Mouse (Mus musculus): ENCODE data around the gene Abca17.

Abca17 gene

DNA sequence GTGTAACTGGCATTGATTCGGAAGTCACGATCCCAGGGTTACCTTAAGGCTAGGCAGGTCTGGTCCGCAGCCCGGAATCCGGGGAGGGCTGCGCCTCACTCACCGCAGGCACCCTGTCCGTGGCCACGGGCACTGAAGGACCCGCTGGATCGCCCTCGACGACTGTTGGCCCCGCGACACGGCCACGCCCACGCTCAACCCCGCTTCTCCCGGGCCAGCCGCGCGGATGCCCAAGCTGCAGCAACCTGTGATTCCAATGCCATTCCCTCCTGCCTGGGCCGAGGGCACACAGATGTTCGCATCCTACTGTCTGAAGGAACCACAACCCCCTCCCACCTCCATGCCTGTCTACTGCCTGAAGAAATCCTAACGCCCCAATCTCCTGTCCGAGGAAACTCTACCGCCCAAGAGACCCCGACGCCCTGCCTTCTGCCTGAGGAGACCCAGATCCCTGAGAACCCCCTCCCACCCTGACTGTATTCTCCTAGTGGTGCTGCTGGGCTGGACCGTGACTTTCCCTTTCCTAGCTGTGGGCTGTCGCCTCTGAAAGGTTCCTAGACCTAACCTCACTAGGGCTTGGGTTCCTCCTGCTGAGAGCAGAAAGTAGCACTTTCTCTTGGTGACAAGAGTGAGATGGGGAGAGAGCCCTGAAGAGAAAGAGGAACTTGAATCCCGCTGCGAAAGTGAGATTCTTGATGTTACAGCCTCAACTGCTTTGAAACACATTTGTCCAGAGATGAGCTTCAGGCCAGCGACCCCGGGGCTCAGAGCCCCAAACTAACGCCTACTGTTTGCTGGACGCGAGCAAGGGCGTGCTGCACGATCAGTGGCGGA, at the start of gene Abca17:
Gene Abca17 (minus strand): TSS at position 143 of the 834 bp plus-strand sequence.
- no peak for DNase-seq

DNA sequence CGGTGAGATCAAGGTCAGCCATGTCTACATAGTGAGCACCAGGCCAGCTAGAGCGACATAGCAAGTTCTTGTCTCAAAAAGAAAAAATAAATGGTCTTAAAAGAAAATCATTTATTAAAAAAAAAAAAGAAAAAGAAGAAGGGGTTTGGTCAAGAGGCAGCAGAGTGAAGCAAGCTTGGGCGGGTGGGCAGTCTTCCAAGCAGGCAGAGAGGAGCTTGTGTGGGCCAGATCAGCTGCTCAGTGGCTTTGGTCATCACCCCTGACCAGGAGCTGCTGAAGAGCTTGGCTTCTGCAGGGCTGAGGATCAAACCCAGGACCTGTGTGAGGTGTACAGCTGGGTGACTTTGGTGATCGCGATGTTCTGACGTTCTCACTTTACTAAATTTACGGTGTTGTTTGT, 43.6 kb upstream of the Abca17 start:
- DNase-seq = no peak

DNA sequence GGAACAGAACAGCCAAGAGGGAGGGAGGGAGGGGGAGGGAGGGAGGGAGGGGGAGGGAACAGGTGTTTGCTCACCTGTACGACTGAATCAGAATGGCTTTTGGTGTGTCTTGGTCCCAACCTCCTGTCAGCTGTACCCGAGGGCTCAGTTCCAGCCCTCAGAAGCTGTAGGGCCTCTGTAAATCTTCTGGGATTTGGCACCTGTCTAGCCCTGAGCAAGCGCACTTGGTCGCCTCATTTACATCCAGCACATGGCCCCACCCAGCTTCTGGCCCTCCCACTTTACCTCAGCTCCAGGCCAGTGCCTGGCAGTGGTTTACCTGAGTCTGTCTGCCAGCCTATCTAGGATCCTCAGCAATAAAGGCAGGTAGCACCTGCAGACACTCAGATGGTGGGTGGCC, 42.7 kb upstream of the Abca17 start:
- no peak for DNase-seq

DNA sequence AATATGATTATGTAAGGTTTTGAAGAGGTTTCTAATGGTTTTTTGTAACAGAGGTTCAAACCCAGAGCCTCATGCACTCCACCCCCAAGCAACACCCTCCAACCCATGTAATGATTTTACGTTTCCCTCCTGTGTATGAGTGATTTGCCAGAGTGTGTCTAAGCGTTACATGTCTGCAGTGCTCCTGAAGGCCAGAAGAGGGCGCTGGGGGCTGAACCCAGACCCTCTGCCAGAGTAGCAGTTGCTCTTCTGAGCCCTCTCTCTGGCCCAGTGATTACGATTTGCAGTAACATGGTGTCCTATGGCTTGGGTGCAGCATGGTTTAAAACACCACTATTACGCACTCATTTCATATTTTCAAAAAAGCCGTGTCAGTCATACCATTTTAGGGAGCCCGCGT, 40.3 kb upstream of the Abca17 start:
- no peak for DNase-seq

DNA sequence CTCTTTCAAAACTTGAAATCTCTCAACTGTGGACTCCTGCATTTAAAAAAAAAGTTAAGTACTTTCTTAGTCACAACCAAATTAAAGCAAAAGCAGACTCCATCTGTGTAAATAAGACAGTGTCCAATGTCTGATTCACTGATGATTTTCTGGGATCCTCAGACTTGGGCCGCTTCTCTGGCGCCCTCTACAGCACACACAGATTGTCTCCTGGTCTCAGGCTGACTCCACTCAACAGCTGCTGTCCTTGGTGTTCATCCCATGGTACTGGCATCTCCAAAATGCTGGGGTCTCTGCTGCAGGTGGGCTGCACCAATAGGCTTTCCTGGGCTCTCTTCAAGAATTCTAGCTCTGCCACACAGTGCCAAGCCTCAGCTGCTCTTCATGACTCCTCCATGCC, 39.0 kb upstream of the Abca17 start:
- DNase-seq = peak; percentile 32

DNA sequence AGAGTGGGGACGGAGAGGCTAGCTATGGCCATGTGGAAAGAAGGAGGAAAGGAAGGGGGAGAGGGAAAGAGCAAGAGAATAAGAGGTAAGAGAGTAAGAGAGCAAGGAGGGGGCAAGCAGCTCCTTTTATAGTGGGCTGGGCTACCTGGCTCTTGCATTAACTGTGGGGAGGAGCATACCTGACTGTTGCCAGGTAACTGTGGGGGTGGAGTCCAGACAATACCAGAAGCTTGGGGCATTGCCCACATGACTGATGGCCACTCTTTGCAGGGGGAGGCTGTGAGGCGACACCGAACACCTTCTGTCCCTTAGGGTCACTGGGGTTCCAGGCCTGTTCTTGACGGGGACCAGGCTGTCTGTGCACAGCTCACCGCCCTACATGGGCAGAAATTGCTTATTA, 37.8 kb upstream of the Abca17 start:
- no peak for DNase-seq

DNA sequence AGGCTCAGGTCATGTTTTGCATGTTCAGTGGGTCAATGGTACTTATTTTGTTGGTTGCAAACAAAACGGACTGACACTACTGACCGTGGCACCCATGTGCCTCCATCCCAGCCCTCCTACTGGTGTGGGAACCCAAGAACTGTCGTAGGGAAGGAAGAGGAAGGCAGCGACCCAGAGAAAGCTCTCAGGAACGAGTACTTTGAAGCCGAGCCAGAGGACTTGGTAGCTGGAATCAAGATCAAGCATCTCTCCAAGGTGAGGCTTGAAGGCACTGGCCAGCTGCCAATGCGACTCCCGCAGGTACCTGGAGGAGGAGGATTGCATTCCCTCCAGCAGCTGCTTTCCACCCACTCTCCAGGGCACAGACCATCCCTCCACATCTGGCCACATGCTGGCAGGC, 32.9 kb upstream of the Abca17 start:
- no peak for DNase-seq

DNA sequence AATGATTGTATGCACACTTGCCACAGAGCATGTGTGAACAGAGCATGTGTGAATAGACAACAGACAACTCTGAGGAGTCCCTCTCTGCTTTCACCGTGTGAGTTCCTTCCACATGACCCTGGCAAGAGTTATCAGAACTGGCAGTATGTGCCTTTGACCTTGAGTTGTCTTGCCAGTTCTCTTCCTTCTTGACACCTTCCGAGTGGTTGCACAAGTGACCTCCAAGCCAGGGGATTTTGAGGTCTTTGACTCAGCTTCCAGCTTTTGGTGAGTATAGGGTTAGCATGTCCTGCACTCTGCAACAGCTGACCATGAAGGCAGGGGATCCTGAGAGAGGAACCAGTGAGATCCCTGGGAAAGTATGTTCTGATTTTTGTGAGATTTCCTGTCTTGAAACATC, 27.6 kb upstream of the Abca17 start:
- DNase-seq = no peak

DNA sequence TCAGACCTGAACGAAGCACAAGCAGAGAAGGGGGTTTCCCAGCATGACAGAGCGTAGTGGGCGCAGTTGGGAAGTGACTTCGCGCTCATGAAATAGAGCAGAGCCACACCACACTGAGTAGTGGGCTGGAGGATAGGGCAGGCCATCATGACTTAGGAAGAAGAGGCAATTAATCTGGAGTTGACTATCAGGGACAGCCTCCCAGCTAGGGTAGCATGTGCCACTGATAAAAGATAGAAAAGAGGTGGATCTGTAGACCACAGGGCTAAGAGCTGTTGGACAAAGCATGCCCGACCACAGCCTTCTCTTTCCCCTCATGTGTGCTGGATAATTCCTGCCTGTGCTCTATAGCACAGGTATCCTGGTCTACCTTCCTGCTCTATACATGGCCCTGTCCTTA, 25.0 kb upstream of the Abca17 start:
- DNase-seq = no peak

DNA sequence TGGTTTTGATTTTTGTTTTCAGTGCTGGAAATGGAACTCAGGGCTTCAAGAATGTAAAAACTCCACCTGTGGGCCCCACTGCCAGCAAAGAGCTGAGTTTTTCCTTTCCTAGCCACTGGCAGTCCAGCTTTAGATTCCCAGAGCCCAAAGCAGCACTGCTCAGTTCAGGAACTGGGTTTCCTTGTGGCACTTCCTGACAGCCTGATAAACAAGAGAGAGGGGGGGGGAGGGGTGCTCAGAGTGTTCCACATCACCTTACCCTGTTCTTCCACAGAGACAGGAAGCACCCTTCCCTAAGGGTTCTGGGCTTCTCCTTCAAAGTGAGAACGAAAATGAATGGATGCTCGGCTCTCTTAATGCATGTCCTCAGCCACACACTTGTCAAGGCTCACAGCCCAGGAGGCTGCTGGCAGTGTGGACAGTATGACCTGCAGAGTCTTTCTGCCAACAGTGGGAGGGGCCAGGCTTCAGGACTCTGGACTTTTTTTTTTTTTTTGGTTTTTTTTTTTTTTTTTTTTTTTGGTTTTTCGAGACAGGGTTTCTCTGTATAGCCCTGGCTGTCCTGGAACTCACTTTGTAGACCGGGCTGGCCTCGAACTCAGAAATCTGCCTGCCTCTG, 24.3 kb upstream of the Abca17 start:
- DNase-seq = no peak

DNA sequence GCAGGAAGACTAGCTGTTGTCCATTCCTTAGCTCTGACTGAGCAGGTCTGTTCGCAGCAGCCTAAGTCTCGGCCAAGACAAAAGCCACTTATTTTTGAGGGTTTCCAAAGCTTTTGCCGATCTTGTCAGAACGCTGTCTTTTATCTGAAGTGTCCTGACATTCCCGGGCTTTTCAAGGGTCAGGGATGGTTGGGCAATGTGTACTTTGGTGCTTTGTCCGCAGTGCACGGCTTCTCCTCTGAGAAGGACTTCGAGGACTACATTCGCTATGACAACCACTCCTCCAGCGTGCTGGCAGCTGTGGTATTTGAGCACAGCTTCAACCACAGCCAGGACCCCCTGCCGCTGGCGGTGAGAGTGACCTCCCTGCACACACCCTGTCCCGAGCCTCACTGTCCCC, 15.0 kb upstream of the Abca17 start:
- DNase-seq = no peak

DNA sequence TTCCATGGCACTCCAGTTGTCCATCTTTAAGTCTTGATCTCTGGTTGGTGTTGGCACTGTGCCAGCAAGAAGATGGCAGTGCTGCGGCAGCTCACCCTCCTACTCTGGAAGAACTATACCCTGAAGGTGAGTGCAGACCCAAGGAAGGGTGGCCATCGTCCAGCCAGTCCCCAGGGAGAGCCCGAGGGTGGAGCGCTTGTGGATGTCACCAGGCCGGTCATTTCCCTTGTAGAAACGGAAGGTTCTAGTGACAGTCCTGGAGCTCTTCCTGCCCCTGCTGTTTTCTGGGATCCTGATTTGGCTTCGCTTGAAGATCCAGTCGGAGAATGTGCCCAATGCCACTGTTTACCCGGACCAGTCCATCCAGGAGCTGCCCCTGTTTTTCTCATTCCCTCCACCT, 13.6 kb upstream of the Abca17 start:
- no peak for DNase-seq

DNA sequence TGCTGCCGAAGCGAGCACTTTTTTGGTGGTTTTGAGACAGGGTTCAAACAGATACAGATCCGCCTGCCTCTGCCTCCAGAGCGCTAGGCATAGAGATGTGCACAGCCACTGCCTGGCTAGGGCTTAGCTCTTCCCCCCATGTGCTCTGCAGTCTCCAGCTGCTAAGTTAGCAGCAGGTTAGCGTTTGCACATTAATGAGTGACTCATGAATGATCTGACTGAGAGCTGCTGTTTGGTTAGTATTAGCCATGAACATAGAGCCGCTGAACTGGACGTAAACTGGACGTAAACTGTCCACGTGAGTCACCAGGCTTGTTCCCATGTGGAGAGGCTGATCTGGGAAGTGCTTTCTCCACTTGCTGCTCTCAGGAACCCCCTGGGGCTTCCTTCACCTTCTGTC, 11.7 kb upstream of the Abca17 start:
- no peak for DNase-seq

DNA sequence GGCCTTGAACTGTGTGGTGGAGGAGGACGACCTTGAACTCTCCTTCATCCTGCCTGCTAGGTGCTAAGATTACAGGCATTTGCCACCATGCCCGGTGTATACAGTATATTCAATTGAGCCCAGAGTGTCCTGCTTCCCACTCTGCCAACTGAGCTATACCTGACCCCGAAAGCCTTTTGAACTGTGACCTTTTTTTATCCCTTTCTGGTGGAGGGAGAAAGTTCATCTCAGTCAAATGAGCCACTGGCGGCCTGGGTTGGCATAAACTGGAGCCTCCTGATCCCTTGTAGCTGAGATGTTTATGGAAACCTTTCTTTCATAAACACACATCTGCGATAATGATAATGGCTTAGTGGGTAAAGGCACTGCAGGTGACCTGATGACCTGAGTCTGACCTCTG, 10.4 kb upstream of the Abca17 start:
- no peak for DNase-seq

DNA sequence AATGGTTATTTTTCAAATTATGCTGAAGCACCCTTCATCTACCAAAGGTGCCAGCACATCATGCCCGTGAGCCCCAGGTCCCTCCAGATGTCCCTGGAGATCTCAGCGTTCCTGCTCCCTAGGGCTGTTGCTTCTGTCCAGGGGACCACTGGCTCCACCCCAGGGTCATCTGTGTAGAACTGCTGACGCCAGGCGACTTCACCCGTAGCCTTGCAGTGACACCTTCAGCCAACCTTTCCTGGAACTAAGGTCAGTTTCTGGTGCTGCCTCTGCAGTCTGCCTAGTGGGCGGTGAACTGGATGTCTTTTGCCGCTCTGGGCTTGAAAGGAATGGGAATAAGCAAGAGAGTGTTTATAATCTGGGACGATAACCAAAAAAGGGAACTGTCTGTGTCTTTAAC, 10.0 kb upstream of the Abca17 start:
- DNase-seq = no peak

DNA sequence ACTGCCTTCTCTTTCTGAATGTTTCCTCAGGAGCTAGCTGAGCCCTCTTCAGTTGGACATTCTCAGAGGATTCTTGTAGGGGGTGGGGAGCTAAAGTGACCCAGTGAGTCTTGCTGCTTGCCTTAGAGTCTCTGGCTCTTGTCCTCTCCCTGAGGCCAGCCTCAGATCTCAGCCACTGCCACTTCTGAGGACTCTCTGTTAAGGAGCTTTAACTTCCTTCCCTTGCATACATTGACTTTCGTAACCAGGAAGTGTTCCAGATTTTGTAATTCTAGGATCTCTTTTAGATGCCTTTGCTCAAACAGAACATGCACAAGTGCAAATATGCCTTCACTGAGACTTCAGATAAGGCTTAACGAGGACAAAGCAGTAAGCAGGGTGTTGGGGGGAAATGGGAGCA, 9.0 kb upstream of the Abca17 start:
- no peak for DNase-seq

DNA sequence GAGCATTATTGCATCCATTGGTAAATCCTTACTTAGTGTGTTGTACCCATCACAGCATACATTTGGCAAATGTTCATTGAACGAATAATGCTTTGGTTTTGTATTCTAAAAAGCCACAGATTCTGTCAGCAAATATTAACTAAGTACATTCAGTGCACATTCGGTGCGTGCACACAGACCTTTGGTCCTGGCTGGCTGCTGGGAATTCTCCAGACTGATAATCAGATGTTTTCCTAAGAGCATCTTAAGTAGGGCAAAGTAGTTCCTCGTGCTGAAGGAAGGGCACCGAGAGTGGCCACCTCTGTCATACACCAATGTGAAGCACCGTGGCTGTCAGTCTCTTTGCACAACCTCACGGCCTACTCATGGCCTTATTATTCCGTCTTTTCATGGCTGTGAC, 8.1 kb upstream of the Abca17 start:
- no peak for DNase-seq

DNA sequence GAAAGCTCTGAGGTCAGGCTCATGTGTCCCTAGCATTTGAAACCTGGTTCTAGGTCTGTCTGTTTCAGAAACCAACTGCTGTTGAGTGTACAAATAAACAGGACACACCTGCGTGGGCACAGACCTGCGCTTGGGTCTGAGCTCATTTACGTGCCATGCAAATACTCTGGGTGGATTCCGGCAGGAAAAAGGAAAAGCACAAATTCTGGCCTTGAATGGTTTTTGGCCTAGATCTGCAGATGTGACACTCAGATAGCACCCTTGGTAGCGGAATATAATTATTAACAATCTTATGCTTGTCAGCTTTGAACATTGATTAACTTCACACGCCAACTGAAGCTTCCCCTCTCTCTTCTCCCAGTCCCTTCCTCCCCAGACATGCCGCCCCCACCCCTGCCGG, 4.4 kb upstream of the Abca17 start:
- no peak for DNase-seq

DNA sequence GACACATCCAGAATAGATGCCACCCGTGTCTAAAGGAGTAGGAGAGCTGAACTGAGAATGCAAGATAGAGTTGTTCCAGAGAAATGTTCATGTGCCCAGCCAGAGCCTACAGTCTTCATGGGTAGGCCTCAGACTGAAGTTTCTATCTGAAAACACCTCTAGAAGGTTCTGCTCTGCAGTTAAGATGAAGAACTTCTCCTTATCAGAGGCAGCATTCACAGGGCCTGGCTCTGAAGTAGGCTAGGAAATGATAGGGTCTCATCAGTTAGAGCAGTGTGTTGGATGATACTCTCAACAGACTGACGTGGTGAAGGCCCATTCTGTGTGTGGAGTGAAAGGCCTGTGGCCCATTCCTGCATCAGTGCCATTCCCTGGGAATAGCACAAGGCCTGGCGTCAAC, 3.1 kb upstream of the Abca17 start:
- DNase-seq = no peak

DNA sequence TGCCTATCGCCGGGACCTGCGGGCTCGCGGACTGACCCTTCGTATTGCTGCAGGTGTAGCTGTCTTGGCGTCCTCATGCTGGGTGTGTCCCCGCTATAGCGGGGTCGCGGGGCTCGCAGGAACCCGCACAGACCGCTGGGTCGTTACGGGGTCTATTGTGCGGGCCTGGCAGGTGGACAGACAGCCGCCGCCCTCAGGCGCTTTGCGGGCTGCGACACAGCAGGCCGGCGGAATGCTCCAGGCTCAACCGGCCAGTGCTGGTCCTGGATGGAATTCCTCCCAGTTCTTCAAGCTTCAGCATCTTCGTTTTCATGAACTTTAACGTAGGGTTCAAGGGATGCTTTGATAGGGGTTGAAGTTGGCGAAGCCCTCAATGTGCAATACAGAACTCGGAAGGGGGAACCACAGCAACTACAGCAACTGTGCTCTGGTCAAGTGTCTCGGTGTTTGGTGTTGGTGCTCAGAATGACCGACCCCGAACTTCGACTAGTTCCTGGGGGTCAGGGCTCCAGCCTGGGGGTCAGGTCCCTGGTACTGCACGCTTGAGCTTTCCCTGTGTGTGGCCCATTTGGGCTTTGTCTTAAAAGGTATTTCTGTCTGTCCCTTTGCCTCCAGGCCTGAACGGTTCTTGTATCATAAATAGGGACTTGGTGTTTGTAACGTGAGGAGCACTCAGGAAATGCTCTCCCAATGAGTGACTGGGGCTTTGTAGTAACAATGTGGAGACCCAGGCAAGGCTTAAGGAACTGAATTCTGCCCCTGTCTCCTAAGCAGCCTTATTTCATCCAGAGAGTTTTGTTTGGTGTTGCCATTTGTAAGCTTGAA, 1.7 kb upstream of the Abca17 start:
- peak; percentile 9 for DNase-seq

DNA sequence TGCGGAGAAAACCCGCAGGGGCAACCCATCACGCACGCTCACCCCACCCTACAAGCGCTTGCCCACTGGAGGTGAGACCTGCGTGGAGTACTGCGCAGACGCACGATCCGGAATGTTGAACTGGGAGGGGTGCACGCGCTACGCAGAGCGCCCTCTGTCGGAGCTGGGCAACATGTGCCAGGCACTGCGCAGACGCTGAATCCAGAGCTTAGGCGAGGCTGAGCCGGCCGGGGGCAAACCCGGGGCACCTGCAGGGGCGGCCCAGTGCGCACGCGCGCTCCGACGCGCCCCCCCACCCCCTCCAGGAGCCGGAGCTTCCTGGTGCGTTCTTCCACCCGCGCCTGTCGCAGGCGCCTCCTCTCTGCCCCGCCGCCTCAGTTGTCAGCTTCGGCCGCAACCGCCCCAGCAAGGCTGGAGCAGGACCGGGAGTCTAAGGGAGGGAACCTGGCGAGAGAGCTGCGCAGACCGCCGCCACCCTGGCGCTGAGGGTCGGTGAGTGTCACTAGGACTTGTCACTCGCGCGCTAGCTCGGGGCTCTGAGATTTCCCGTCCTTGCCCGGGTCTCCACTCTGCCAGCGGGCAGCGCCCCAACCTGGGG, 991 bp upstream of the Abca17 start, which contains the start of gene Abca3:
Gene Abca3 (plus strand): TSS at position 191 of the 598 bp plus-strand sequence.
- DNase-seq = peak; percentile 98

DNA sequence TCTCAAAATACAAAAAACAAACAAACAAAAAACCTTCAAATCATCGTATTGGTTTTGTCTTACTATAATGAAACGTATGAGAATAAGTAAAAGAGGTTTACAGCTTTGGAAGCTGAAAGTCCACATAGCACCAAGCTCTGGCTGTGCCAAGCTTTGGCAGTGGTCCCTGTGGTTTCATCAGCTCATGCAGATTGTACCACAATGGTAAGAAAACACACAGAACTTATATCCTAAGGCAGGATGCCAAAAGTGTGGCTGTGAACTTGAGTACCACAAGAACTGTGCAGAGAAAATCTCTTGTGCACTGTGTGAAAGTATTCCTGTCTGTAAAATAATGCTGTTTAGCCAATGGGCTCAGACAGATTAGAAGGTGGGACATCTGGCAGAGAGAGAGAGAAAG, 1.7 kb downstream of the Abca17 start:
- DNase-seq = no peak

DNA sequence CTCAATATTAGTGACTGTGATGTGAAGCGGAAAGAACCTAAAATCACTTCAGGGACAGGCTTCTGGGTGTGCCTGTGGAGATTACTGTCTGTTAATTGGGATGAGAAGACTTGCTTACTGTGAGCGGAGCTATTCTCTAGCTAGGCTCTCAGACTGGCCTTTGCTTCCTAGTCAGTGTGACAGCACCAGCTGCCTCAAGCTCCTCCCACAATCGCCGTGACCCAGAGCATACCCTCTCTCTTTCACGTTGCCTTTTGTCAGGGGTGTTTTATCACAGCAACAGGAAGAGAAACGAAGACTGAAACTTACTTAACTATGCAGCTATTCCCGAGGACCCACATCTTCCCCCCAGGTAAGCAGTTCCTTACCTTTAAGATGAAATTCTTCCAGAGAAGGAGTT, 4.0 kb downstream of the Abca17 start:
- DNase-seq = no peak

Measured in right cerebral cortex, postnatal 25 days (tissue).